Mouse (Mus musculus): Measurements from ENCODE around the gene Cplx3.

GRCm38 (mm10) chr9:57554753-57555152 is 51.3 kb downstream of the Cplx3 start:
- TF ChIP-seq POLR2A (IDR thresholded peaks at IDR 0.05; ENCODE audit: low read depth, low read length): no peak
- no peak for TF ChIP-seq CTCF (conservative IDR thresholded peaks at IDR 0.05; ENCODE audit: insufficient read depth, insufficient read length, low read depth, low read length)
